Mouse (Mus musculus): Measurements from ENCODE around the gene Ppp4r2. TPM values are rescaled to one million over a fixed set of nuclear protein-coding genes. Genes with fewer than 3 reads are reported as not detected.

Gene Ppp4r2
- 10 to 100 TPM; 59.3 to 70.9 TPM for total RNA-seq (2021)
- long read RNA-seq, experiment 1, full-length matches to known transcripts = 79 of 91 reads
- long read RNA-seq, experiment 1, partial matches to known transcripts = 2 of 91 reads
- long read RNA-seq, experiment 1, other reads (novel, unspliced or antisense) = 10 of 91 reads
- long read RNA-seq, experiment 2, full-length matches to known transcripts = 68 of 77 reads
- long read RNA-seq, experiment 2, partial matches to known transcripts = 1 of 77 reads
- long read RNA-seq, experiment 2, other reads (novel, unspliced or antisense) = 8 of 77 reads

GRCm38 (mm10) chr6:100833355-100833754 lies at the start of gene Ppp4r2:
TSS of gene Ppp4r2 (plus strand) at chr6:100833622.
- peak within 1 kb of the TSS; percentile 95 for H3K4me3 ChIP-seq
- DNase-seq = peak; percentile 96
- TF ChIP-seq CTCF (IDR thresholded peaks at IDR 0.05) = no peak
- intact Hi-C loops (cut with DNase I) = no loop called here
- peak within 1 kb of the TSS; percentile 89 for H3K27ac ChIP-seq

DNA sequence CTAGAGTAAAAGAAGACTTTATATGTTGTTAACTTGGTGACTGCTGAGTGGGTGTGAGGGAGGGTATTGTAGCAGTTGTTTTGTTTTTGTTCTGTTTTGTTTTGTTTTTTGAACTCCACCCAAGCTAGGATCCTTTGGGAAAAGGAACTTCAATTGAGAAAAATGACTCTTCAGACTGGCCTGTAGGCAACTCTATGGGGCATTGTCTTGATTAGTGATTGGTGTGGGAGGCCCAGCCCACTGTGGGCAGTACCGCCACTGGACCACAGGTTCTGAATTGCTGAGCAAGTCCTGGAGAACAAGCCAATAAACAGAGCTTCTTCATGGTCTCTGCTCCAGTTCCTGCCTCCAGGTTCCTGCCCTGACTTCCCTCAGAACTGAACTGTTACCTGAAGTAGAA lies 45.7 kb upstream of the Ppp4r2 start:
- Histone ChIP-seq H3K4me3 (no peak overlapping the region), H3K27ac (no peak overlapping the region)
- no peak for DNase-seq
- intact Hi-C loops (cut with DNase I) = no loop called here
- no peak for TF ChIP-seq CTCF (IDR thresholded peaks at IDR 0.05)

DNA sequence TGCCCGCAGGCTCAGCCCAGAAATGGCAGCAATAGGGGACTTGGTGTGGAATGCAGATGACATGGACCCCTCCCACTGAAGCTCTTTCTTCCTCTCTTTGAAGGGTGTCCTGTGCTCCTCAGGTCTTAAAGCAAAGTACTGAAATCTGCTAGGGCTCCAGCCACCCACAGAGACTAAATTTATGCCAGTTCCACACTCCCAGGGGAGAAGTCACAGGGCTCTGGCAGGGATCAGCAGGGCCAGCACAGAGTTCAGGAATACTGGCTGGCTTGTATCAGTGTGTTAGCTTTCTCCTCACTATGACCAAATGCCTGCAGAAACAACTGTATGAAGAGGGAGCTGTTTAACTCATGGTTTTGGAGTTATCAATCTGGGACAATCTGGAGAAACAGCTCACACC lies 44.3 kb upstream of the Ppp4r2 start:
- DNase-seq = no peak
- Histone ChIP-seq H3K4me3 (no peak overlapping the region), H3K27ac (no peak overlapping the region)
- no peak for TF ChIP-seq CTCF (IDR thresholded peaks at IDR 0.05)
- intact Hi-C loops (cut with DNase I) = no loop called here

GRCm38 (mm10) chr6:100792055-100792659 lies 41.3 kb upstream of the Ppp4r2 start:
- no peak for TF ChIP-seq CTCF (IDR thresholded peaks at IDR 0.05)
- intact Hi-C loops (cut with DNase I) = no loop called here
- H3K27ac ChIP-seq = no peak overlapping the region
- H3K4me3 ChIP-seq = no peak overlapping the region
- no peak for DNase-seq

DNA sequence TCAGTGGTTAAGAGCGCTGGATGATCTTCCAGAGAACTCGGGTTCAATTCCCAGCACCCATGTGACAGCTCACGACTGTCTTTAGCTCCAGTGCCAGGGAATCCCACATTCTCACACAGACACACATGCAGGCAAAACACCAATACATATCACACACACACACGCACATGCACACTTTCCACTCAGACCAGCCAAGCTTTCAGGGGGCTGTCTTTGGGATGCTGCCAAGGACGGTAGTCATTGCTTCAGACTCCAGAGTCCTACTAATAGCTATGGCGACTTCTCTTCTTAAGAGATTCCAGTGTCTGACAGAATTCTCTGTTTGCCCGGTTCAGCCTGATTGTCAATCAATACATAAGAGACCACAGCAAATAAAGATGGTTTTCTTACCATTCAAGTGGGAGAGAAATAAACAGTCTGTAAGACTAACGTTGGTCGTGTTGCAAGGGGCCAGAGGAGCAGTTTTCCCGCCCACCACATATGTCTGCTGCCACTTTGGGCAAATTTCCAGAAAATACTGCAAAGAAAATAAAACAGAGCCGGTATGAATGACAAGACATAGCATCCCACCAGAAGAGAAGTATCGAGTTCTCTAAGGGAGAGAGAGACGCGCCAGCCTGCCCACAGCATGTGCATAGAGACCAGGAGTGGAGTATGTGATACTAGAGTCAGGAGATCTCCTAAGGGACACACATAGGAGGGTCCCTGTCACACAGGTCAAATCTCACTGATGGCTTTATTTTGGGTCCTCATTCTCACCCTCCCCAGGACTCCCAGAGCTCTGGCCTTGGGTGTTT lies 40.3 kb upstream of the Ppp4r2 start:
- Histone ChIP-seq H3K27ac (no peak overlapping the region), H3K4me3 (no peak overlapping the region)
- DNase-seq = no peak
- intact Hi-C loops (cut with DNase I) = no loop called here
- TF ChIP-seq CTCF (IDR thresholded peaks at IDR 0.05) = no peak

DNA sequence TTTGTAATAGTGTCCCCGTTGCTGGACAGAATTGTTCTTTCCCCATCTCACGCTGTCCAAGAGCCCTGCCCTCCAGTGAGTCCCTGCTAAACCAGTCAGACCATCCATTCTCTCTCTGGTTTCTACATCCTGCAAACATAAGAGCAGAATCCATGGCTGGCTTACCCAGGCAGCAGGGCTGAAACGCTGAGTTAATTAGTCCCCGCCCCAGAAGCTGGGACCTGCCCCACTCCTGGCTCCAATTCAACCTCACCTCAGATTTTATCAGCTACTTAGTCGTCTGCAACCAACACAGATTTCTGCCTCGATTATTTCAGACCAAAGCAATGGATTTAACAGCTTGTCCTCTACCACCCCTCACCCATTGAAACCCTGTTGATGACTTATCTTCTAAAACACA lies 37.6 kb upstream of the Ppp4r2 start:
- DNase-seq = no peak
- H3K27ac ChIP-seq = no peak overlapping the region
- intact Hi-C loops (cut with DNase I) = no loop called here
- no peak for TF ChIP-seq CTCF (IDR thresholded peaks at IDR 0.05)
- no peak overlapping the region for H3K4me3 ChIP-seq

DNA sequence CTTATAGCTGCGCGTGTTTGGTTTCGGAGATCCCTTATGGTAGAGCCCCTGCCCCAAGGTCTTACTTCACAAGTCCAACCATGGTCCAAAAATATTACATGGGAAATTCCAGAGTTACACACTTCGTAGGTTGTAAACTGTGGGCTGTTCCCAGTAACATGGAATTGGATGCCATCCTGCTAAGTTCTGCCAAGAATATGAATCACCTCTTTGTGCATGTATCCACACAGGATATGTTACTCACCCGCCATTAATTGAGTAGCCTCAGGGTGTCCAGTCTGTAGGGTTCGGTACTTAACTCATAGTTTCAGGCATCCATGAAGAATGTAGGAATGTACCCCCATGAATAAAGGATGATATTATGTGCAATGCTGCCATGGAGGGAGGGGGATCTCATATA lies 34.1 kb upstream of the Ppp4r2 start:
- intact Hi-C loops (cut with DNase I) = no loop called here
- no peak for DNase-seq
- no peak overlapping the region for H3K4me3 ChIP-seq
- H3K27ac ChIP-seq = no peak overlapping the region
- no peak for TF ChIP-seq CTCF (IDR thresholded peaks at IDR 0.05)

GRCm38 (mm10) chr6:100799766-100800165 lies 33.7 kb upstream of the Ppp4r2 start:
- no peak overlapping the region for H3K4me3 ChIP-seq
- TF ChIP-seq CTCF (IDR thresholded peaks at IDR 0.05) = no peak
- intact Hi-C loops (cut with DNase I) = no loop called here
- DNase-seq = no peak
- H3K27ac ChIP-seq = no peak overlapping the region; the same call in 1 of the 2 replicates

DNA sequence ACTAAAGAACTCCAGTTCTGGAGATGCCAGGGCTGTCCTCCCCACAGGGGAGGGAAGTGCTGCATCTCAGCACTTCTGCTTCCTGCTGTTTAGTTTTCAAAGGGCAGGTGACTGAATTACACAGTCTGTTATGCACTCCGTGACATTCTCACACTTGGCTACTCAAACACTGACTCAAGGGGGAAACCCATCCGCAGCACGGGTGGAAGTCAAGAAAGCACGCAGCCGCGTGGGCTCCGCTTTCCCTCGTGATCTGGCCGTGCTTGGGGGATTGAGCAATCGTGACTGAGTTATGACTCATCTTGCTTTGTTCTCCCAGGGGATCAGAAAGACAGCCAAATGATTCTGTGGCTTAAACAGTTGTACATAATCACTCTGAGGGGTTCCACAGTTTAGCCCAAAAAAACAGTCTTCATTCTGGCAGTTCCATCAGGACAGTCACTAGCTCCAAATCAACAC lies 32.9 kb upstream of the Ppp4r2 start:
- peak overlapping the region; percentile 36; the same call in 1 of the 2 replicates for H3K27ac ChIP-seq
- no peak for TF ChIP-seq CTCF (IDR thresholded peaks at IDR 0.05)
- intact Hi-C loops (cut with DNase I) = no loop called here
- DNase-seq = peak; percentile 68
- H3K4me3 ChIP-seq = no peak overlapping the region; the same call in 1 of the 2 replicates

DNA sequence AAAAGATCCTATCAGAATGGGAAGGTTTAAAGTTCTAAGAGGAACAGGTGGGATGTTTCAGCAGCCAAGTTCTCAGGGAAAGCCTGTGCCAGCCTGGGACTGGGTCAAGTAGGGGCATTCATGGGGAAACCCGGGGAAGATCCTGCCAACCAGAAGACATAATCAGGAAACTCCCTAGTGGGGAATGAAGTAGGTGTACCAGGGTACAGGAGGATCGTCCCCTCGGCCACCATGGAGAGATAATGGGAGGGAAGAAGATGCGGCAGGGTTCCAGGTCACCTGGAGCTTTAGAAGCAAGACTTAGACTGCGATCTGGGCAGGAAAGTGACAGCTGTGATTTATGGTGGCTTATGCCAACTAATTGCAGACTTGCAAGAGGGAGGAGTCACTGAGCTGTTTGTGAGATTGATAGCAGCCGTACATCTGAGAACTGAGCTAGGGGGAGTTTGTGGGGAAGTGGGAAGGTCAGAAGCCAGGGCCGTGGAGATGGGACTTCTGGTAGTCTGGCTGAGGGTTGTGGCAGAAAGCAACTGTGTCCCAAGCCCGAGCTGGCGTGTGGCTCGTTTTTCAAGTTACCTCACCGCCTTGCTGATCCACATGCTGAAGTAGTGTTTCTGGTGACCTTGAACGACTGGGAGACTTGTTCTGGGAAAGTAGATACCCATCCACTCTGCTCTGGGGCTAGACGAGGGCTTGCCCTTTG lies 30.9 kb upstream of the Ppp4r2 start:
- no peak overlapping the region for H3K4me3 ChIP-seq
- intact Hi-C loops (cut with DNase I) = no loop called here
- TF ChIP-seq CTCF (IDR thresholded peaks at IDR 0.05) = no peak
- peak; percentile 65 for DNase-seq
- H3K27ac ChIP-seq = peak overlapping the region; percentile 52

- TF ChIP-seq CTCF (IDR thresholded peaks at IDR 0.05) = no peak
- Histone ChIP-seq H3K27ac (no peak overlapping the region; the same call in 1 of the 2 replicates), H3K4me3 (no peak overlapping the region)
- intact Hi-C loops (cut with DNase I) = no loop called here
- DNase-seq = no peak
Observed at GRCm38 (mm10) chr6:100803250-100803649, 30.2 kb upstream of the Ppp4r2 start.

DNA sequence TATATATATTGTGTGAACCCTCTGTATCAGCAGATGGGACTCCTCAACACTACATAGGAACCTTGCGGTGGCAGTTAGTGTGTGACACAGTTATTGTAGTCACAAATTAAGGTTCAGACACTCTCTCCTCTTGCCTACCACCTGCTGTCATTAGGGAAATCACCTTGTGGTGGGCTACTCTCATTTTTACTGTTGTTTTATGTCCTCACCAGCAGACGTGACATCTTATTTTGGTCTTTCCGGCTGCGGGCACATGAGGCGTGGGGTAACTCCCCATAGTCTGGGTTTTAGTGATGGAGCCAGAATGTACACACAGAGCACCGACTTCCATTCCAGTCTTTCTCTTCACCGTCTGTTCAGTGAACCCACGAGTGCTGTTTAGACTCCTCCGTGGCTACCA lies 26.2 kb upstream of the Ppp4r2 start:
- Histone ChIP-seq H3K27ac (no peak overlapping the region), H3K4me3 (no peak overlapping the region)
- TF ChIP-seq CTCF (IDR thresholded peaks at IDR 0.05) = no peak
- intact Hi-C loops (cut with DNase I) = no loop called here
- DNase-seq = no peak
